Mouse (Mus musculus): ENCODE results near the gene Gpr3. TPM values are rescaled to one million over a fixed set of nuclear protein-coding genes. Genes with fewer than 3 reads are reported as not detected.

Gpr3 gene
- polyA plus RNA-seq, 1 experiment from 2014 or later = 2.5 TPM

DNA sequence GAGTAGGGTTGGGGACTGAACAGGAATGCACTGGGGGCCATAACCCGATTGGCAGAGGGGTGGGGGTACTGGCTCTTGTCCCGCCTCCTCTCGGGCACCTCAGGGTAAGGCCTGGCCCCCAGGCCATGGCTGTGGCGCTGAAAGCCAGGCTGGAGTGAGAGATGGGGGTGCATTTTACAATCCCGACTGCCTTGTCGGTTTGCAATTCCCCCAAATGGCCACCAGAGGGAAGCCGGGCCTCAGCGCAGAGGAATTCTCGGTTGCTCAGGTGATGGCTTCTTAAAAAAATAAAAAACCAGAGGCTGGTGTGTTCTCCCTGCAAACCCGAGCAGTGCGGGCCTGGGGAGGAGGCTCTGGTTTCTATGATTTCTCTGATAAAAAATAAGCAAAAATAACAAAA is 3.0 kb downstream of the Gpr3 start:
- H3K9me3 ChIP-seq (ENCODE audit: control insufficient read depth, low read length) = no peaks in the 10 kb centered on the region
- ATAC-seq (ENCODE audit: low read depth) = no peak
- peaks cover 7% of the 10 kb centered on the region for H3K27me3 ChIP-seq (ENCODE audit: control insufficient read depth, insufficient read depth, low read length)
- no peak overlapping the region for H3K27ac ChIP-seq (ENCODE audit: low read depth, low read length)
- no peak overlapping the region for H3K4me3 ChIP-seq (ENCODE audit: low read depth, low read length)
- no peaks in the 10 kb centered on the region for H3K36me3 ChIP-seq (ENCODE audit: control insufficient read depth, insufficient read depth, low read length)
- H3K4me1 ChIP-seq (ENCODE audit: control insufficient read depth, insufficient read depth, low read length) = peaks cover 15% of the 10 kb centered on the region
- H3K4me2 ChIP-seq (ENCODE audit: low read depth, low read length) = no peak overlapping the region
- no peak overlapping the region for H3K9ac ChIP-seq (replicated peaks; ENCODE audit: low read depth, low read length)
- WGBS = 4% methylated on average over 11 of the region's 11 CpGs

GRCm38 (mm10) chr4:133204379-133204778 is 8.0 kb downstream of the Gpr3 start:
- no peak for ATAC-seq (ENCODE audit: low read depth)
- Histone ChIP-seq H3K4me2 (ENCODE audit: low read depth, low read length) (no peak overlapping the region), H3K4me3 (ENCODE audit: low read depth, low read length) (no peak overlapping the region), H3K9me3 (ENCODE audit: control insufficient read depth, low read length) (no peaks in the 10 kb centered on the region), H3K27ac (ENCODE audit: low read depth, low read length) (peak overlapping the region; percentile 62), H3K27me3 (ENCODE audit: control insufficient read depth, insufficient read depth, low read length) (no peaks in the 10 kb centered on the region), H3K36me3 (ENCODE audit: control insufficient read depth, insufficient read depth, low read length) (no peaks in the 10 kb centered on the region), H3K9ac (replicated peaks; ENCODE audit: low read depth, low read length) (0 out of 2 replicates have a peak overlapping the region, but pooled peaks have one; percentile 26), H3K4me1 (ENCODE audit: control insufficient read depth, insufficient read depth, low read length) (peaks cover 17% of the 10 kb centered on the region)
- WGBS = 35% methylated on average over 7 of the region's 7 CpGs

DNA sequence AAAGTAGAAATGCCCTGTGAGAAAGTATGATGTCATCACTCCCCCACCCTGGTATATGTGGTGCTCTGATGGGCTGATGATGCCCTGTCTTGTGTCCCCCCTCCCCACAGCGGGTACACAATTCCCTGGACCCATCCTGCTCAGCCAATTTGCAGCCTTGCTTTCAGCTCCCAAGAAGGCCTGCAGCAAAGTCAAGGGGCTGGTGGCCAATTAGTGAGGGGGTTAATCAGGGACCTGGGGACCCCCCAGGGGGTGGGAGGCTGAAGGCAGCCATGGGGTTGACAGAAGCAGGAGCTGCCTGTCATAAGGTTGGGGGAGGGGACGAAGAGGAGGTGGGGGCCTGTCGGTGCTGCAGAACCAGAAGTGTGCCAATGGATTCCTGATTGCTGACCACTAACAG is 8.7 kb downstream of the Gpr3 start:
- Histone ChIP-seq H3K4me1 (ENCODE audit: control insufficient read depth, insufficient read depth, low read length) (peaks cover 24% of the 10 kb centered on the region), H3K9me3 (ENCODE audit: control insufficient read depth, low read length) (no peaks in the 10 kb centered on the region), H3K27ac (ENCODE audit: low read depth, low read length) (no peak overlapping the region), H3K9ac (replicated peaks; ENCODE audit: low read depth, low read length) (no peak overlapping the region), H3K36me3 (ENCODE audit: control insufficient read depth, insufficient read depth, low read length) (no peaks in the 10 kb centered on the region), H3K4me3 (ENCODE audit: low read depth, low read length) (no peak overlapping the region), H3K27me3 (ENCODE audit: control insufficient read depth, insufficient read depth, low read length) (no peaks in the 10 kb centered on the region), H3K4me2 (ENCODE audit: low read depth, low read length) (no peak overlapping the region)
- no peak for ATAC-seq (ENCODE audit: low read depth)
- 61% methylated on average over 3 of the region's 3 CpGs for WGBS

DNA sequence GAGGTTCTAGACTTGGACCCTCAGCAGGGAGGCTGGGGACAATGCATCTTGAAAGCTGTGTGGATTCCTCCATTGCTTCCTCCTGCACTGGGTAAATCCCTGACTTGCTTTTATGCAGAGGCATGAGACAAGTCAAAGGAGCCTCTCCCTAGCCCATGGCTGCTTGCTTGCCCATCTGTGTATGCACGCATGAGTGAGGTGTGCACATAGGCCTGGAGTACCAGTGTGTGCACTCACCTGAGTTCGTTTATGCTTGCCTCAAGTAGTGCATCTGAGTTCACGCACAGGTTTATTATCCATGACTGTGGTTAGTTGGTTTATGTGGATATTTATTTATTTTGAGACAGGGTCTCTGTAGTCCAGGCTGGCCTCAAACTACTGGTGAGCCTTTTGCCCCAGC is 10.1 kb downstream of the Gpr3 start:
- whole genome bisulfite sequencing = 99% methylated on average over 3 of the region's 3 CpGs
- H3K9ac ChIP-seq (replicated peaks; ENCODE audit: low read depth, low read length) = no peak overlapping the region

GRCm38 (mm10) chr4:133201006-133201771 is 11.1 kb downstream of the Gpr3 start:
- 68% methylated on average over 8 of the region's 8 CpGs for WGBS
- Histone ChIP-seq H3K27me3 (ENCODE audit: control insufficient read depth, insufficient read depth, low read length) (no peaks in the 10 kb centered on the region), H3K9me3 (ENCODE audit: control insufficient read depth, low read length) (no peaks in the 10 kb centered on the region), H3K4me2 (ENCODE audit: low read depth, low read length) (no peak overlapping the region), H3K4me1 (ENCODE audit: control insufficient read depth, insufficient read depth, low read length) (peaks cover 46% of the 10 kb centered on the region), H3K4me3 (ENCODE audit: low read depth, low read length) (no peak overlapping the region), H3K36me3 (ENCODE audit: control insufficient read depth, insufficient read depth, low read length) (no peaks in the 10 kb centered on the region), H3K9ac (replicated peaks; ENCODE audit: low read depth, low read length) (no peak overlapping the region; the same call in 1 of the 2 replicates), H3K27ac (ENCODE audit: low read depth, low read length) (peak overlapping the region; percentile 62)
- no peak for ATAC-seq (ENCODE audit: low read depth)

More for the DNA sequence above, 10.1 kb downstream of the Gpr3 start:
- no peak overlapping the region for H3K4me2 ChIP-seq (ENCODE audit: low read depth, low read length)
- H3K4me3 ChIP-seq (ENCODE audit: low read depth, low read length) = no peak overlapping the region
- no peak overlapping the region for H3K27ac ChIP-seq (ENCODE audit: low read depth, low read length)
- H3K27me3 ChIP-seq (ENCODE audit: control insufficient read depth, insufficient read depth, low read length) = no peaks in the 10 kb centered on the region
- H3K9me3 ChIP-seq (ENCODE audit: control insufficient read depth, low read length) = no peaks in the 10 kb centered on the region
- peaks cover 37% of the 10 kb centered on the region for H3K4me1 ChIP-seq (ENCODE audit: control insufficient read depth, insufficient read depth, low read length)
- no peak for ATAC-seq (ENCODE audit: low read depth)
- H3K36me3 ChIP-seq (ENCODE audit: control insufficient read depth, insufficient read depth, low read length) = no peaks in the 10 kb centered on the region

- Histone ChIP-seq H3K27ac (ENCODE audit: low read depth, low read length) (peak overlapping the region; percentile 62), H3K9ac (replicated peaks; ENCODE audit: low read depth, low read length) (no peak overlapping the region), H3K4me2 (ENCODE audit: low read depth, low read length) (no peak overlapping the region), H3K36me3 (ENCODE audit: control insufficient read depth, insufficient read depth, low read length) (no peaks in the 10 kb centered on the region), H3K27me3 (ENCODE audit: control insufficient read depth, insufficient read depth, low read length) (no peaks in the 10 kb centered on the region), H3K4me1 (ENCODE audit: control insufficient read depth, insufficient read depth, low read length) (peaks cover 46% of the 10 kb centered on the region), H3K4me3 (ENCODE audit: low read depth, low read length) (no peak overlapping the region), H3K9me3 (ENCODE audit: control insufficient read depth, low read length) (no peaks in the 10 kb centered on the region)
- no peak for ATAC-seq (ENCODE audit: low read depth)
- WGBS = 44% methylated on average over 21 of the region's 21 CpGs
These were observed 12.0 kb downstream of the Gpr3 start for GRCm38 (mm10) chr4:133200343-133200742.

DNA sequence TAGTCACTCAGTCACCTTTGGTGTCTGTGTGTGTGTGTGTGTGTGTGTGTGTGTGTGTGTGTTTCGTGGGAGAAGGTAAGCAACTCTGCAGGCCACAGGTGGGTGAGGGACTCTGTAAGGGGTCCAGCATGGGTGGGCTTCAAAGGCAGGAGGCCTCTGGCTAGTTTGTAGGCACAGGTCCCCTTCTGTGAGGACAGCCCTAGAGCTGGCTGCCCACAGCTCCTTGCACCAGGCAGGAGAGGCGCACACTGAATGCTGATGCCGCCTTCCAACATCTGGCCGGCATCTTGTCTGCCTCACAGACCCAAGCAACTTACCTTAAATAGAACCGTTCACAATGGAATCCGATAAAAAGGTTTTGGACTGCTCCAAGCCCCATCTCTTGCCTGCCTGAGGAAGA is 12.6 kb downstream of the Gpr3 start:
- no peak for ATAC-seq (ENCODE audit: low read depth)
- Histone ChIP-seq H3K4me2 (ENCODE audit: low read depth, low read length) (no peak overlapping the region), H3K27ac (ENCODE audit: low read depth, low read length) (peak overlapping the region; percentile 7; the same call in 1 of the 2 replicates), H3K9ac (replicated peaks; ENCODE audit: low read depth, low read length) (no peak overlapping the region), H3K36me3 (ENCODE audit: control insufficient read depth, insufficient read depth, low read length) (peaks cover 2% of the 10 kb centered on the region; the same call in 1 of the 2 replicates), H3K4me3 (ENCODE audit: low read depth, low read length) (no peak overlapping the region), H3K4me1 (ENCODE audit: control insufficient read depth, insufficient read depth, low read length) (peaks cover 46% of the 10 kb centered on the region), H3K27me3 (ENCODE audit: control insufficient read depth, insufficient read depth, low read length) (no peaks in the 10 kb centered on the region), H3K9me3 (ENCODE audit: control insufficient read depth, low read length) (no peaks in the 10 kb centered on the region)
- WGBS = 58% methylated on average over 6 of the region's 6 CpGs

DNA sequence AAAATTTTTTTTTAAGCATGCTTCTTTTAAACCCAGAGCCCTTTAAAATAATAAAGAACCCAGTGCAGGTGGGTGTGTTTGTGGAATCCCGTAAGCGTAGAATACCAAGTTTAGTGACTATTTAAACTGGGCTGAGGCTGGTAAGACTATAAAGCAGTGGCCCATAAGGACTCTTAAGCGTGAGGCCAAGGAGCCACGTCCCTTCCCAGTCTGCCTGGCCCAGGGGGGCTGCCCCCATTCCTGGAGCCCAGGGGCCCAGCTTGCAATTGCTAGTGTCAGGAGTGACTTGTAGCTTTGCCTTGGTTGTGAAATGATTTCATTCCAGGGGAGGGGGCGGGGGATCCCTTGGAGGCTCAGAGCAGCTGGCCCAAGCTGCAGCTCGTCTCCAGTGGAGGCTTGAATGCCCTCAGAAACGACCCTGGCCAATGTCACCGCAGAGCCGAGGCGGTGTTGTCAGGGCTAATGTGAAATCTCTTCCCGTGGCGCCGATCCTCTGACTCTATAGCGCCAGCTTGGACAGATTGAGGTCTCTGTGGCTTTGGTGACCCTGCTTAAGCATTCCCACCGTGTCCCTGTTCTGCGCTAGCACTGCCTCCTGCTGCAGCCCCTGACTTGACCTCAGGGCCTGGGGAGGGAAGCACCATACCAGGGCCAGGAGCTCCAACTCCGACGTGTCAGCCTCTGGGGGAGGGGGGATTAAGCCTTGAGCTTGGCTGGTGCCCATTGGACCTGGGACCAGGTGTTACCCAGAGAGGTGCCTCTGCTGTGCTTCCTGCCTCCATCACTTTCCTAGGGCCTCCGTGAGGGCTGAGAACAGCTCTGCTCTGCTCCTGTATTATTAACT is 13.8 kb downstream of the Gpr3 start:
- H3K27ac ChIP-seq (ENCODE audit: low read depth, low read length) = peak overlapping the region; percentile 81
- H3K4me3 ChIP-seq (ENCODE audit: low read depth, low read length) = no peak overlapping the region
- no peaks in the 10 kb centered on the region for H3K9me3 ChIP-seq (ENCODE audit: control insufficient read depth, low read length)
- no peak for ATAC-seq (ENCODE audit: low read depth)
- no peaks in the 10 kb centered on the region for H3K27me3 ChIP-seq (ENCODE audit: control insufficient read depth, insufficient read depth, low read length)
- peaks cover 3% of the 10 kb centered on the region; the same call in 1 of the 2 replicates for H3K36me3 ChIP-seq (ENCODE audit: control insufficient read depth, insufficient read depth, low read length)
- H3K4me1 ChIP-seq (ENCODE audit: control insufficient read depth, insufficient read depth, low read length) = peaks cover 42% of the 10 kb centered on the region
- H3K9ac ChIP-seq (replicated peaks; ENCODE audit: low read depth, low read length) = 0 out of 2 replicates have a peak overlapping the region, but pooled peaks have one; percentile 25
- H3K4me2 ChIP-seq (ENCODE audit: low read depth, low read length) = no peak overlapping the region
- 12% methylated on average over 19 of the region's 19 CpGs for WGBS

DNA sequence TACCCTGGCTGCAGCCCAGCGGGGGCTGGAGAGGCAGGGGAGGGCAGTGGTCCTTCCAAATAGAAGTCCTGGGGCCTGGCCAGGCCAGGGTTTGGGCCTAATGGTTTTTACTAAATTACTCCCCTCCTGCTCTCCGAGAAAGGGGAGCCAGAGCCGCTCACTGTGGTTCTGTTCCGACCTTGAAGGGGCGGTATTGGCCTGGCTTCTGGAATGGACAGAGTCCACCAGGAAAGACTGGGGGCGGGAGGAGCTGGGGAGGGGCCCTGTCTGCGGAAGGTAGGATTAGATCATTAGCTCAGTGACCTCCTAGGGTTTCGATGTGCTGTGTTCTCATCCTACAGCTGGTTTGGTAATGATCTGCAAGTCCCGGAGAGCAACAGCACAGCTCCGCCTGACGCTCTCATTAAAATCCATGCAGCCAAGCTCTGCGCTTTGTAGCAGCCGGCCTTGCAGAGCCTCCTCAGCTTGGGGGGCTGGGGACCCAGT is 14.5 kb downstream of the Gpr3 start:
- Histone ChIP-seq H3K36me3 (ENCODE audit: control insufficient read depth, insufficient read depth, low read length) (peaks cover 7% of the 10 kb centered on the region), H3K27ac (ENCODE audit: low read depth, low read length) (peak overlapping the region; percentile 81), H3K4me2 (ENCODE audit: low read depth, low read length) (no peak overlapping the region), H3K9ac (replicated peaks; ENCODE audit: low read depth, low read length) (no peak overlapping the region), H3K27me3 (ENCODE audit: control insufficient read depth, insufficient read depth, low read length) (no peaks in the 10 kb centered on the region), H3K9me3 (ENCODE audit: control insufficient read depth, low read length) (no peaks in the 10 kb centered on the region), H3K4me3 (ENCODE audit: low read depth, low read length) (no peak overlapping the region), H3K4me1 (ENCODE audit: control insufficient read depth, insufficient read depth, low read length) (peaks cover 42% of the 10 kb centered on the region)
- 13% methylated on average over 13 of the region's 13 CpGs for WGBS
- ATAC-seq (ENCODE audit: low read depth) = peak; percentile 13; the same call in 1 of the 2 replicates
